Mouse (Mus musculus): ENCODE measurements at regions not wholly inside any gene's neighbourhood (a gene's known extent, or its start where the extent isn't known, plus 50 kb on each side); places are given as distances from the start of the nearest gene placed in this dataset.
A peak's percentile ranks its signal among the peaks of the same experiment; 100 is the strongest.

GRCm38 (mm10) chr1:77043749-77044564, 470.9 kb downstream of the Epha4 start:
- peak overlapping the region; percentile 36 for H3K4me2 ChIP-seq (ENCODE audit: low read depth, low read length)
- H3K27me3 ChIP-seq (ENCODE audit: control insufficient read depth, insufficient read depth, low read depth, low read length), result no peaks in the 10 kb centered on the region
- H3K4me1 ChIP-seq (replicated peaks; ENCODE audit: control insufficient read depth, insufficient read depth, low read length), result peaks cover 5% of the 10 kb centered on the region
- peaks cover 7% of the 10 kb centered on the region; the same call in 1 of the 2 replicates for H3K9me3 ChIP-seq (ENCODE audit: control insufficient read depth, low read length)
- H3K4me3 ChIP-seq (ENCODE audit: low read length), result no peak overlapping the region
- 31% methylated on average over 14 of the region's 14 CpGs for WGBS
- H3K36me3 ChIP-seq (ENCODE audit: control insufficient read depth, insufficient read depth, low read length), result no peaks in the 10 kb centered on the region
- ATAC-seq (ENCODE audit: low read depth), result peak; percentile 79
- no peak overlapping the region for H3K27ac ChIP-seq (ENCODE audit: low read length)
- no peak overlapping the region for H3K9ac ChIP-seq (ENCODE audit: low read length)

DNA sequence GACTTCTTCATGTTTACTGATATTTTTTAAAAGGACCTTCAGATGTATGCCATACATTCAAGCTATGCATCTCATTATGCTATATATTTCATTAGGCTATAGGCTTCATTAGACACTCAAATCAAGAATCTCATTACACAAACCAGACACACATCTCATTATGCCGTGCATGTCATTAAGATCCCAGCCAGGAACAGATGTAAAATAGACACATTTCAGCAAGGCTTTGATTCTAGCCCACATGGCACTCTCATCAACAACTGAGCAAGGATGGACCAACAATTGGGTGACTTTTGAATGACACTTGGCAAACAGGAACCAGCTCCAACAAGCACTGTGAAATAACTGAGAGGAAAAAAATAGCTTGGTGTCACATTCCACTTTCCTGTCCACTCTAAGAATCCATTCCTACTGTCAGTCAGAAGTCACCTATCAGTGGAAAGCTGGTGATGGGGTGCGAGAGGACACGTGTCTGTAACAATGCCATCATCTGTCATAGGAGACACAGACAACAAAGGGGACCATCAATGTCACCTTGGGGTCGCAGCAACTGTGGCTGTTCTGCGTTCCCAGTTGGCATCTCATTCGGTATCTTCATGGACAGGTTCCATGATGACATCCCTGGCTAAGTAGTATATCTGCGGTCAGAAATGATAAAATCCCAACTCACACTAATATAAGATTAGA, 466.0 kb downstream of the Epha4 start:
- Histone ChIP-seq H3K4me1 (replicated peaks; ENCODE audit: control insufficient read depth, insufficient read depth, low read length) (peaks cover 2% of the 10 kb centered on the region; the same call in 1 of the 2 replicates), H3K9me3 (ENCODE audit: control insufficient read depth, low read length) (no peaks in the 10 kb centered on the region), H3K27ac (ENCODE audit: low read length) (no peak overlapping the region), H3K4me2 (ENCODE audit: low read depth, low read length) (no peak overlapping the region), H3K4me3 (ENCODE audit: low read length) (no peak overlapping the region), H3K36me3 (ENCODE audit: control insufficient read depth, insufficient read depth, low read length) (no peaks in the 10 kb centered on the region), H3K9ac (ENCODE audit: low read length) (no peak overlapping the region), H3K27me3 (ENCODE audit: control insufficient read depth, insufficient read depth, low read depth, low read length) (no peaks in the 10 kb centered on the region)
- WGBS, result 82% methylated on average over 7 of the region's 7 CpGs
- no peak for ATAC-seq (ENCODE audit: low read depth)

GRCm38 (mm10) chr1:77051239-77051638, 463.6 kb downstream of the Epha4 start:
- 49% methylated on average over 5 of the region's 5 CpGs for WGBS
- Histone ChIP-seq H3K4me3 (ENCODE audit: low read length) (no peak overlapping the region), H3K27me3 (ENCODE audit: control insufficient read depth, insufficient read depth, low read depth, low read length) (no peaks in the 10 kb centered on the region), H3K9me3 (ENCODE audit: control insufficient read depth, low read length) (no peaks in the 10 kb centered on the region), H3K4me2 (ENCODE audit: low read depth, low read length) (no peak overlapping the region), H3K27ac (ENCODE audit: low read length) (peak overlapping the region; percentile 59; the same call in 1 of the 2 replicates), H3K4me1 (replicated peaks; ENCODE audit: control insufficient read depth, insufficient read depth, low read length) (no peaks in the 10 kb centered on the region), H3K9ac (ENCODE audit: low read length) (no peak overlapping the region), H3K36me3 (ENCODE audit: control insufficient read depth, insufficient read depth, low read length) (no peaks in the 10 kb centered on the region)
- peak; percentile 83; the same call in 1 of the 2 replicates for ATAC-seq (ENCODE audit: low read depth)

GRCm38 (mm10) chr1:77053837-77054540, 460.9 kb downstream of the Epha4 start:
- Histone ChIP-seq H3K9me3 (ENCODE audit: control insufficient read depth, low read length) (no peaks in the 10 kb centered on the region), H3K4me1 (replicated peaks; ENCODE audit: control insufficient read depth, insufficient read depth, low read length) (no peaks in the 10 kb centered on the region), H3K36me3 (ENCODE audit: control insufficient read depth, insufficient read depth, low read length) (no peaks in the 10 kb centered on the region), H3K4me3 (ENCODE audit: low read length) (no peak overlapping the region), H3K27ac (ENCODE audit: low read length) (no peak overlapping the region), H3K27me3 (ENCODE audit: control insufficient read depth, insufficient read depth, low read depth, low read length) (no peaks in the 10 kb centered on the region), H3K9ac (ENCODE audit: low read length) (no peak overlapping the region), H3K4me2 (ENCODE audit: low read depth, low read length) (no peak overlapping the region)
- ATAC-seq (ENCODE audit: low read depth), result no peak
- WGBS, result 39% methylated on average over 4 of the region's 4 CpGs

GRCm38 (mm10) chr1:77062468-77062867, 452.4 kb downstream of the Epha4 start:
- Histone ChIP-seq H3K9ac (ENCODE audit: low read length) (no peak overlapping the region), H3K4me1 (replicated peaks; ENCODE audit: control insufficient read depth, insufficient read depth, low read length) (no peaks in the 10 kb centered on the region; the same call in 1 of the 2 replicates), H3K4me3 (ENCODE audit: low read length) (no peak overlapping the region), H3K36me3 (ENCODE audit: control insufficient read depth, insufficient read depth, low read length) (no peaks in the 10 kb centered on the region), H3K27me3 (ENCODE audit: control insufficient read depth, insufficient read depth, low read depth, low read length) (no peaks in the 10 kb centered on the region), H3K9me3 (ENCODE audit: control insufficient read depth, low read length) (no peaks in the 10 kb centered on the region), H3K27ac (ENCODE audit: low read length) (no peak overlapping the region), H3K4me2 (ENCODE audit: low read depth, low read length) (no peak overlapping the region)
- no peak for ATAC-seq (ENCODE audit: low read depth)
- 76% methylated on average over 3 of the region's 3 CpGs for WGBS

- Histone ChIP-seq H3K27me3 (ENCODE audit: control insufficient read depth, insufficient read depth, low read depth, low read length) (no peaks in the 10 kb centered on the region), H3K27ac (ENCODE audit: low read length) (no peak overlapping the region), H3K4me2 (ENCODE audit: low read depth, low read length) (no peak overlapping the region), H3K4me1 (replicated peaks; ENCODE audit: control insufficient read depth, insufficient read depth, low read length) (peaks cover 7% of the 10 kb centered on the region; the same call in 1 of the 2 replicates), H3K36me3 (ENCODE audit: control insufficient read depth, insufficient read depth, low read length) (no peaks in the 10 kb centered on the region), H3K9ac (ENCODE audit: low read length) (no peak overlapping the region), H3K9me3 (ENCODE audit: control insufficient read depth, low read length) (no peaks in the 10 kb centered on the region), H3K4me3 (ENCODE audit: low read length) (no peak overlapping the region)
- 62% methylated on average over 1 of the region's 1 CpGs for WGBS
- ATAC-seq (ENCODE audit: low read depth), result peak; percentile 23; the same call in 1 of the 2 replicates
Observed at GRCm38 (mm10) chr1:77073071-77073470, 441.8 kb downstream of the Epha4 start.

- Histone ChIP-seq H3K4me1 (replicated peaks; ENCODE audit: control insufficient read depth, insufficient read depth, low read length) (peaks cover 7% of the 10 kb centered on the region; the same call in 1 of the 2 replicates), H3K36me3 (ENCODE audit: control insufficient read depth, insufficient read depth, low read length) (no peaks in the 10 kb centered on the region), H3K4me2 (ENCODE audit: low read depth, low read length) (no peak overlapping the region), H3K9ac (ENCODE audit: low read length) (no peak overlapping the region), H3K9me3 (ENCODE audit: control insufficient read depth, low read length) (no peaks in the 10 kb centered on the region), H3K27me3 (ENCODE audit: control insufficient read depth, insufficient read depth, low read depth, low read length) (no peaks in the 10 kb centered on the region), H3K4me3 (ENCODE audit: low read length) (no peak overlapping the region), H3K27ac (ENCODE audit: low read length) (no peak overlapping the region)
- WGBS, result 77% methylated on average over 13 of the region's 13 CpGs
- ATAC-seq (ENCODE audit: low read depth), result no peak
Observed at GRCm38 (mm10) chr1:77074926-77075885, 439.7 kb downstream of the Epha4 start.

- H3K4me1 ChIP-seq (replicated peaks; ENCODE audit: control insufficient read depth, insufficient read depth, low read length), result peaks cover 8% of the 10 kb centered on the region
- H3K4me3 ChIP-seq (ENCODE audit: low read length), result no peak overlapping the region; the same call in 1 of the 2 replicates
- H3K9ac ChIP-seq (ENCODE audit: low read length), result peak overlapping the region; percentile 45
- H3K27me3 ChIP-seq (ENCODE audit: control insufficient read depth, insufficient read depth, low read depth, low read length), result no peaks in the 10 kb centered on the region
- H3K36me3 ChIP-seq (ENCODE audit: control insufficient read depth, insufficient read depth, low read length), result no peaks in the 10 kb centered on the region
- no peak overlapping the region for H3K27ac ChIP-seq (ENCODE audit: low read length)
- H3K9me3 ChIP-seq (ENCODE audit: control insufficient read depth, low read length), result no peaks in the 10 kb centered on the region
- H3K4me2 ChIP-seq (ENCODE audit: low read depth, low read length), result peak overlapping the region; percentile 11; the same call in 1 of the 2 replicates
- no peak for ATAC-seq (ENCODE audit: low read depth)
- 37% methylated on average over 5 of the region's 5 CpGs for WGBS
Observed at GRCm38 (mm10) chr1:77080767-77081166, 434.1 kb downstream of the Epha4 start.

Data from lung, embryonic 16.5 days (tissue).